Mouse (Mus musculus): ENCODE measurements at regions not wholly inside any gene's neighbourhood (a gene's known extent, or its start where the extent isn't known, plus 50 kb on each side); places are given as distances from the start of the nearest gene placed in this dataset.

- Histone ChIP-seq H3K36me3 (ENCODE audit: control insufficient read depth, insufficient read depth) (no peaks in the 10 kb centered on the region), H3K9ac (replicated peaks; ENCODE audit: low read depth, low read length) (no peak overlapping the region), H3K4me3 (replicated peaks; ENCODE audit: low read length) (no peak overlapping the region), H3K4me2 (ENCODE audit: low read length) (no peak overlapping the region), H3K9me3 (ENCODE audit: control insufficient read depth, low read length) (no peaks in the 10 kb centered on the region), H3K27me3 (replicated peaks; ENCODE audit: control insufficient read depth, insufficient read depth, low read length) (no peaks in the 10 kb centered on the region), H3K27ac (ENCODE audit: low read length) (no peak overlapping the region), H3K4me1 (replicated peaks; ENCODE audit: control insufficient read depth, insufficient read depth, low read length) (no peaks in the 10 kb centered on the region; the same call in 1 of the 2 replicates)
- 90% methylated on average over 3 of the region's 3 CpGs for WGBS
- ATAC-seq: no peak
Observed at GRCm38 (mm10) chr12:26767551-26767950, 298.5 kb downstream of the Cmpk2 start.

GRCm38 (mm10) chr12:26758657-26759325, 289.8 kb downstream of the Cmpk2 start:
- Histone ChIP-seq H3K27me3 (replicated peaks; ENCODE audit: control insufficient read depth, insufficient read depth, low read length) (no peaks in the 10 kb centered on the region), H3K4me2 (ENCODE audit: low read length) (no peak overlapping the region), H3K4me3 (replicated peaks; ENCODE audit: low read length) (no peak overlapping the region), H3K27ac (ENCODE audit: low read length) (no peak overlapping the region), H3K4me1 (replicated peaks; ENCODE audit: control insufficient read depth, insufficient read depth, low read length) (no peaks in the 10 kb centered on the region), H3K9me3 (ENCODE audit: control insufficient read depth, low read length) (no peaks in the 10 kb centered on the region), H3K36me3 (ENCODE audit: control insufficient read depth, insufficient read depth) (no peaks in the 10 kb centered on the region), H3K9ac (replicated peaks; ENCODE audit: low read depth, low read length) (no peak overlapping the region)
- 82% methylated on average over 9 of the region's 9 CpGs for WGBS
- no peak for ATAC-seq

DNA sequence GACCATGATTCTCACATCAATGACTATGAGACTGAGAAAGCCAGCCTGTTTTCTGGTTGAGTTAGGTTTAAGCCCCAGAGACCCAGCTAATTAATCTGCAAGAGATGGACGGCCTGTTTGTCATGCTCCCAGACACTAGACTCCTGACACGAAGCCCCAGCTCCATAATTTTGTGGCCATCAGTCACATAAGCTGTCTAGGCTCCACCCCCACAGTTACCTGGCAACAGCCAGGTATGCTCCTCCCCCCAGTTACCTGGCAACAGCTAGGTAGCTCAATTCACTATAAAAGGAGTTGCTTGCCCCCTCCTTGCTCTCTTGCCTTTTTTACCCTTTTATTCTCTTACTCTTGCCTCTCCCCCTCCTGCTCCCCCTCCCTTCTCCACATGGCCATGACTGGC, 287.3 kb downstream of the Cmpk2 start:
- Histone ChIP-seq H3K36me3 (ENCODE audit: control insufficient read depth, insufficient read depth) (no peaks in the 10 kb centered on the region), H3K4me3 (replicated peaks; ENCODE audit: low read length) (no peak overlapping the region), H3K27me3 (replicated peaks; ENCODE audit: control insufficient read depth, insufficient read depth, low read length) (no peaks in the 10 kb centered on the region), H3K9ac (replicated peaks; ENCODE audit: low read depth, low read length) (no peak overlapping the region), H3K27ac (ENCODE audit: low read length) (no peak overlapping the region), H3K4me1 (replicated peaks; ENCODE audit: control insufficient read depth, insufficient read depth, low read length) (no peaks in the 10 kb centered on the region), H3K4me2 (ENCODE audit: low read length) (no peak overlapping the region), H3K9me3 (ENCODE audit: control insufficient read depth, low read length) (no peaks in the 10 kb centered on the region)
- WGBS: 41% methylated on average over 2 of the region's 2 CpGs
- ATAC-seq: no peak

DNA sequence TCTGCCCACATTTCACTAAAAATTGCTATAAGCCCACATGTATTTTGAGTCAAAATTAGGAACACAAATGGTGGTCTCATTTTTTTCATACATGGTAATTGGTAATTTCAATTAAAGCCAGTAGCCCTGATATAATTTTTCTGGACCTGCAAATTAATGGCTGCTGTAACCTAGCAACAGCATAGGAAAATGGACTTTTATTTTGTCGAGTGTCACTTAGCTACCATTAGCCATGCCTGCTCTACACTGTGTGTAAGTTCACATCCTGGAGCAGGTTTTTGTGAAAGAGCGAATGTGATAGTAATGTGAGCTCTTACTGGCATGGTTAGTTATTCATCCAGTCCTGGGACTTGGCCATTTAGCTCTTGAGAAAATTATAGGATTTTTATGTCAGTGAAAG, 285.6 kb downstream of the Cmpk2 start:
- no peaks in the 10 kb centered on the region for H3K36me3 ChIP-seq (ENCODE audit: control insufficient read depth, insufficient read depth)
- WGBS: 73% methylated on average over 2 of the region's 2 CpGs
- no peak for ATAC-seq
- H3K9ac ChIP-seq (replicated peaks; ENCODE audit: low read depth, low read length): no peak overlapping the region
- no peak overlapping the region for H3K4me2 ChIP-seq (ENCODE audit: low read length)
- H3K27me3 ChIP-seq (replicated peaks; ENCODE audit: control insufficient read depth, insufficient read depth, low read length): no peaks in the 10 kb centered on the region
- H3K4me1 ChIP-seq (replicated peaks; ENCODE audit: control insufficient read depth, insufficient read depth, low read length): no peaks in the 10 kb centered on the region
- no peaks in the 10 kb centered on the region for H3K9me3 ChIP-seq (ENCODE audit: control insufficient read depth, low read length)
- H3K27ac ChIP-seq (ENCODE audit: low read length): no peak overlapping the region
- H3K4me3 ChIP-seq (replicated peaks; ENCODE audit: low read length): no peak overlapping the region

DNA sequence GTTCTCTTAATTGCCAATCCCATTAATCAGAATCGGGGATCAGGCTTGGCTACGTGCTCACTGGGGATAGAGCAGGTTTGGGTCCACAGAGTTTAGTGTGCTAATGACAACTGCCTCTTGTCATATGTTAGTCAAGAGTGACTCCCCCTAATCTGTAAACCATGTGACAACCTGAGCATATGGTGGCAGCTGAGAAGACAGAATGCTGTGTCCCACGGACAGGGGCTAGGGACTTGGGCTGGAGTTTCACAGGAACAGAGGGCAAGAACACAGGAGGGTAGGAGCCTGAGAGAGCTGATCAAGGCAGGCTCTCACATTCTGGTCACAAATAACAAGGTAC, 265.5 kb downstream of the Cmpk2 start:
- peak overlapping the region; percentile 67 for H3K27ac ChIP-seq (ENCODE audit: low read length)
- H3K4me2 ChIP-seq (ENCODE audit: low read length): no peak overlapping the region
- H3K4me1 ChIP-seq (replicated peaks; ENCODE audit: control insufficient read depth, insufficient read depth, low read length): peaks cover 13% of the 10 kb centered on the region
- H3K4me3 ChIP-seq (replicated peaks; ENCODE audit: low read length): no peak overlapping the region
- ATAC-seq: peak; percentile 75
- no peak overlapping the region for H3K9ac ChIP-seq (replicated peaks; ENCODE audit: low read depth, low read length)
- H3K36me3 ChIP-seq (ENCODE audit: control insufficient read depth, insufficient read depth): no peaks in the 10 kb centered on the region
- H3K9me3 ChIP-seq (ENCODE audit: control insufficient read depth, low read length): no peaks in the 10 kb centered on the region
- WGBS: 22% methylated on average over 3 of the region's 3 CpGs
- H3K27me3 ChIP-seq (replicated peaks; ENCODE audit: control insufficient read depth, insufficient read depth, low read length): no peaks in the 10 kb centered on the region

DNA sequence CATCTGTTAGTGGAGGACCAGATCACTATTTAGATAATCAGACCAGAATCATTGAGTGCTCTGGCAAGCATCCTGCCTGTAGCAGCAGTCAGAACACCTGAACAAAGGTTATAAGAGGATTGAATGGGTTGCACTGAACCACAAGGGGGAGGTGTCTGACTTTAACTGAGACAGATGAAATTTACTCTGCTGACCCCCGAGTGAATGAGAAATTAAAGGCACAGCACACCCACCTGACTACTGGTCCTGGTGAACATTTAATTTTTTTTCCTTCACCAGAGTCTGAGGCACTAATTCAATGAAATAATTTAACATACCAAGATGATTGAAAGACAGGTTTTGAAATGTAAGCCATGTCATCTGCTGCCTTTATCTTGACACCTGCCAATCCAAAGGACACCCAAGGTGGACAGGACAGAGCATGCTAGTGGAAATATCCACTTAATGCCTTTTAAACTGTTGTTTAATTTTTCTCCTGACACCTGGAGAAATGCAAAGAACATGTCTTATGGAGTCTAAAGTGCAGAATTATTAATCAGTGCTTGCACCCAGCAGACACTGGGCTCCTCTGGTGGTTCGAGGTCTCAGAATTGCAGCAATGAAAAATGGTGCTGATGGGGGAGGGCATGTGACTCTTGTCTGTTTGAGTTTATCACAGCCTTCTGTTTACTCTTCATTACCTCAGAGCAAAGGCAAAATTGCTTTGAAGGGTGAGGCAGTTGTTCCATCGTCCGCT, 265.0 kb downstream of the Cmpk2 start:
- Histone ChIP-seq H3K4me3 (replicated peaks; ENCODE audit: low read length) (no peak overlapping the region), H3K27me3 (replicated peaks; ENCODE audit: control insufficient read depth, insufficient read depth, low read length) (no peaks in the 10 kb centered on the region), H3K27ac (ENCODE audit: low read length) (peak overlapping the region; percentile 67), H3K9ac (replicated peaks; ENCODE audit: low read depth, low read length) (no peak overlapping the region), H3K9me3 (ENCODE audit: control insufficient read depth, low read length) (no peaks in the 10 kb centered on the region), H3K4me2 (ENCODE audit: low read length) (no peak overlapping the region), H3K36me3 (ENCODE audit: control insufficient read depth, insufficient read depth) (no peaks in the 10 kb centered on the region), H3K4me1 (replicated peaks; ENCODE audit: control insufficient read depth, insufficient read depth, low read length) (peaks cover 13% of the 10 kb centered on the region)
- peak; percentile 47 for ATAC-seq
- 10% methylated on average over 4 of the region's 4 CpGs for WGBS

- H3K27me3 ChIP-seq (replicated peaks; ENCODE audit: control insufficient read depth, insufficient read depth, low read length): no peaks in the 10 kb centered on the region
- no peak overlapping the region for H3K27ac ChIP-seq (ENCODE audit: low read length)
- H3K4me3 ChIP-seq (replicated peaks; ENCODE audit: low read length): no peak overlapping the region
- H3K36me3 ChIP-seq (ENCODE audit: control insufficient read depth, insufficient read depth): no peaks in the 10 kb centered on the region
- no peak overlapping the region for H3K4me2 ChIP-seq (ENCODE audit: low read length)
- WGBS: 81% methylated on average over 1 of the region's 1 CpGs
- ATAC-seq: no peak
- H3K4me1 ChIP-seq (replicated peaks; ENCODE audit: control insufficient read depth, insufficient read depth, low read length): no peaks in the 10 kb centered on the region
- H3K9ac ChIP-seq (replicated peaks; ENCODE audit: low read depth, low read length): no peak overlapping the region
- H3K9me3 ChIP-seq (ENCODE audit: control insufficient read depth, low read length): 0 out of 2 replicates have a peak, but pooled peaks cover 2% of the 10 kb centered on the region
Observed at GRCm38 (mm10) chr12:26723399-26723798, 254.4 kb downstream of the Cmpk2 start.

- 31% methylated on average over 1 of the region's 1 CpGs for WGBS
- Histone ChIP-seq H3K4me3 (replicated peaks; ENCODE audit: low read length) (no peak overlapping the region), H3K36me3 (ENCODE audit: control insufficient read depth, insufficient read depth) (no peaks in the 10 kb centered on the region), H3K9ac (replicated peaks; ENCODE audit: low read depth, low read length) (no peak overlapping the region), H3K4me1 (replicated peaks; ENCODE audit: control insufficient read depth, insufficient read depth, low read length) (0 out of 2 replicates have a peak, but pooled peaks cover 2% of the 10 kb centered on the region), H3K27me3 (replicated peaks; ENCODE audit: control insufficient read depth, insufficient read depth, low read length) (no peaks in the 10 kb centered on the region), H3K27ac (ENCODE audit: low read length) (no peak overlapping the region), H3K4me2 (ENCODE audit: low read length) (no peak overlapping the region), H3K9me3 (ENCODE audit: control insufficient read depth, low read length) (no peaks in the 10 kb centered on the region)
- ATAC-seq: 0 out of 2 replicates have a peak, but pooled peaks have one; percentile 43
Observed at GRCm38 (mm10) chr12:26698838-26699237, 229.8 kb downstream of the Cmpk2 start.

DNA sequence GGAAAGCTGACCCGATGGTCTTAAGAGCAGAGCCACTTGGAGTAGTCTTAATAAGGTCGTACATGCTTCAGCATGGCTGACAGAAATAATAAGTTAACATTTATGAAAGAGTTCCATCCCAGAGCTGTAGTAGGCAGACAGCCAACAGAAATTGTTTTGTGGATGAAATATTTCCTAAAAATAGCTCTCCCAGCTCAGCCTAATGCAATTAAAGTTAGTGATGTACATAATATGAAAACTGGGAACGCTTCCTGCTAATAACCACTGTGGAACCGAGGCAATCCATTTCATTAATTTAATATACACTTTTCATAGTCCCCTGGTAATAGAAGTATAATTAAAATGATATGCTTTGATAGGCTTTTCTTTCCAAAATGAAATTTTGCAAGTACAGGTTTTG, 219.0 kb downstream of the Cmpk2 start:
- Histone ChIP-seq H3K4me3 (replicated peaks; ENCODE audit: low read length) (no peak overlapping the region), H3K4me2 (ENCODE audit: low read length) (no peak overlapping the region), H3K27ac (ENCODE audit: low read length) (no peak overlapping the region), H3K4me1 (replicated peaks; ENCODE audit: control insufficient read depth, insufficient read depth, low read length) (0 out of 2 replicates have a peak, but pooled peaks cover 4% of the 10 kb centered on the region), H3K9ac (replicated peaks; ENCODE audit: low read depth, low read length) (no peak overlapping the region), H3K36me3 (ENCODE audit: control insufficient read depth, insufficient read depth) (no peaks in the 10 kb centered on the region), H3K27me3 (replicated peaks; ENCODE audit: control insufficient read depth, insufficient read depth, low read length) (no peaks in the 10 kb centered on the region), H3K9me3 (ENCODE audit: control insufficient read depth, low read length) (no peaks in the 10 kb centered on the region)
- WGBS: 76% methylated on average over 4 of the region's 4 CpGs
- no peak for ATAC-seq

Data from forebrain, embryonic 16.5 days (tissue).